Mouse (Mus musculus): ENCODE results near the gene Efna2.
A peak's percentile ranks its signal among the peaks of the same experiment; 100 is the strongest.

The Efna2 gene

GRCm38 (mm10) chr10:80179068-80180051 is at the start of gene Efna2:
Gene Efna2 (plus strand): TSS chr10:80179482.
- peak; percentile 77 for DNase-seq (ENCODE audit: extremely low spot score, low spot score)

- no peak for DNase-seq (ENCODE audit: extremely low spot score, low spot score)
These were observed 49.4 kb upstream of the Efna2 start for GRCm38 (mm10) chr10:80129846-80130245.

- no peak for DNase-seq (ENCODE audit: extremely low spot score, low spot score)
These were observed 48.8 kb upstream of the Efna2 start for GRCm38 (mm10) chr10:80130403-80131031.

DNA sequence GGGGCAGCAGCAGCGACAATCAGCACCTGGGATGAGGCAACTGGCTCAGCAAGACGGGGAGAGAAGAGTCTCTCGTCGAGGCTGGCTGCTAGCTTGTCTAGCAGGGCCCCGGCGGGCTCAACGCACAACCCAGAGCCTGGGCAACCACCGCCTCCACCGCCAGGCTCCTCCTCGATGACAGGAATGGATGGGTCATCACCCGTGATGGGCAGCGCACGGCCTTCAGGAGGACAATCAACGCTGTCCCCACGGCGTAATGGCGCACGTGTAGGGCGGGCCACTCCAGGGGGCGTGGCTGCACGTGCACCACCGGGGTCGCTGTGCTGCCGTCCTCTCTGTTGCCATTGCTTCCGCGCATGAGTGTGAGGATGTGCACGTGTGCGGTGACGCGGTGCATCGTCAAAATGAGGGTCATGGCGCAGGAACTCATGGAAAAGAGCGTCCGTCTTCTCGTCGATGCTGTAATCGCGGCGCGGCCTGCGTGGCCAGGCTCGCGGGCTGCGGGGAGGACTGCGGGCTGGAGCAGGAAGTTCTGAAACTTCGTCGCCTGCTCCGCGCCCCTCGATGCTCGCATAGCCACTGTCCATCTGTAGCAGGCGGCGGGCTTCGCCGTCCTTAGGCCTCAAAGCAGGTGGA is 47.8 kb upstream of the Efna2 start:
- DNase-seq (ENCODE audit: extremely low spot score, low spot score) = peak; percentile 61

GRCm38 (mm10) chr10:80131952-80132350 is 47.3 kb upstream of the Efna2 start:
- peak; percentile 50 for DNase-seq (ENCODE audit: extremely low spot score, low spot score)

DNA sequence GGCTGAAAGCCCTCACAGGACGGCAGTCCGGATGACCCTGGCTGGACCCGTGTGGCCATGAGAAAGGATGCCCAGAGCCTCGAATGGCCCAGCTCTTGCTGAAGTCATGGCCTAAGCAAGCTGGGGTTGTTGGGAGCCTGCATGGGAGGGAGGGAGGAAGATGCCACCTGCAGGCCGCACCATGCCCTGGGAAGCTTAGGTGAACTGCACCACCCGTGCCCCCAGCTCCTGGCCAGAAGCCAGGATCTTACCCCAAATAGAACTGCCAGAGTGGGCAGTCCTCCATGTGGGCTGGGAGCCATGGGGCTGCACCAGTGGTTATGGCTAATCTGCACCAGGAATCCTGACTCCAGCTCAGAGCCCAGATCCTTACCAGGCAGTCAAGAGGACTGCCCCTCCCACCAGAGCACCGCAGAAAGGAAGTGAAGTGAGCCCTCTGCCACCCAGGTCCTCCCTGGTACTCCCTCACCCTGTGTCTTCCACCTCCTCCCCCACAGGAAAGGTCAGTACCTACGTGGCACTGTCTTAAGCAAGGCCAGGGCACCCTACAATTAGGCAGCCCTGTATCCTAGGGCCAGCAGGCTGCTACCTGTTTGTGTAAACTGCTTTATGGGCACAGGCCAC is 45.9 kb upstream of the Efna2 start:
- no peak for DNase-seq (ENCODE audit: extremely low spot score, low spot score)

DNA sequence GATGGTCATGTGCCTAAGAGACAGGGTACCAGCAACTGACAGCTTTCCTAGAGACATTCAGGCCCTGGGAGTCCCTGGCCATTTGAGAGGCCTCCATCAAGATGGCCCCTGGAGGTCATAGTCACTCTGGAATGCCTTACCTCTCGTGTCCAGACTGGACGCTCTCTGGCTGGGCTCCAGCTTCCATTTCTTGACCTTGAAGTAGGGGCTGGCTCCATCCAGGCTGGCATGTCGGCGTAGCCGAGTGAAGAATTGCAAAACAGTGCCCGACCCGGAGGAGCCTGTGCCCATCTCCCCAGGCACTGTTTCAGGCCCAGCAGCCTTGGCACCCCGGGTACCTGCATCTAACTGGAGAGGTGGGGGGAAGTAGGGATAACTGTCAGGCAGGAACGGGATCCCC is 44.9 kb upstream of the Efna2 start:
- DNase-seq (ENCODE audit: extremely low spot score, low spot score) = no peak

DNA sequence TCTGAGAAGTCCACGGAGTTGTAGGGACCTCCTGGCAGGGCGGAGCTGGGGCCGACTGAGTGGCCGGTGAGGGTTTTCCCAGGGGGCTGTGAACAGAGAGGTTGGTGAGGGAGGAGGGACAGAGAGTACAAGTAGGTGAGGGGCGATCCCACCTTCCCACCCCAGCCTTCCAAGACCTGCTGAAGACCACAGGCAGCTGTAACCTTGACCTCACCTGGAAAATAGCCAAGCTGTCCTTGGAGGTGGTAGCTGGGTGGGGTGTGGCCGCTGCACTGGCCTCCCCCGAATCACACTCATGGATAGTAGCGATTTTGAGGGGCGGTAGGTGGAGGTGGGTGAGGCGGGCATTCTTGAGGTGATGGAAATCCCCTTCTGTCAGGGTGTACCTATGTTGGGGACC is 44.1 kb upstream of the Efna2 start:
- no peak for DNase-seq (ENCODE audit: extremely low spot score, low spot score)

- DNase-seq (ENCODE audit: extremely low spot score, low spot score) = no peak
These were observed 43.6 kb upstream of the Efna2 start for GRCm38 (mm10) chr10:80135641-80136040.

DNA sequence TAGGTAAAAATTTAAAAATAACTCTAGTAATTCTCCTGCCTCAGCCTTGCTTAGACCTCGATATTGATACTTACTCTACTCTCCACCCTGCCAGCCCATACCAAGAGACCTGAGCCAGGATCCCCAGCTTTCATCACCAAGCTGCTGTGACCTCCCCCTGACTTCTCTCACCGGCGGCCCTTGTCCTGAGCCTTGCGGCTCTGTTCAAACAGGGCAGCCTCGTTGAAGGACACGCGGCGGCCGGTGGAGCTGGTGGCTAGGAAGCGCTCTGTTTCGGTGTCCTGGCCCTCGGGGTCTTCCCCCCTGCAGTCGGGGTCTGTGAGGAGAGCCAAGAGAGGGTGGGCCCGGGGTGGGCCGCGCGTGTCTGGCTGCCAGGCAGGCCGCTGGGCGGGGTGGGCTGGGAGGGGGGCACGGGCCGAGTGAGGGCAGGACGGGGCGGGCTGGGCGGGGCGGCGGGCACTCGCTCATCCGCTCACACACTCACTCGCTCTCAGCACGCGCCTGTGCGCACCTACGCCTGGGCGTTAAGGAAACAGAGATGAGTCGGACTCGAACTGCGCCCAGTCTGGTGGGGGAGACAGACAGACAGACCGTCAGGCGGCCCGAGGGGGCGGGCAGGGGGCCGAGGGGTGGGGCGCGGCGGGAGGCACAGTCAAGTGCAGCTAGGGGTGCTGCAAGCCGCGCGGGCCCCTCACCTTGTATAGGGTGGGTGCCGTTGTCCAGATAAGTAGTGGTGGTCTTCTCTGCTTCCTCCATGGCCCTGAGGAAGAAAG is 42.9 kb upstream of the Efna2 start:
- no peak for DNase-seq (ENCODE audit: extremely low spot score, low spot score)

DNA sequence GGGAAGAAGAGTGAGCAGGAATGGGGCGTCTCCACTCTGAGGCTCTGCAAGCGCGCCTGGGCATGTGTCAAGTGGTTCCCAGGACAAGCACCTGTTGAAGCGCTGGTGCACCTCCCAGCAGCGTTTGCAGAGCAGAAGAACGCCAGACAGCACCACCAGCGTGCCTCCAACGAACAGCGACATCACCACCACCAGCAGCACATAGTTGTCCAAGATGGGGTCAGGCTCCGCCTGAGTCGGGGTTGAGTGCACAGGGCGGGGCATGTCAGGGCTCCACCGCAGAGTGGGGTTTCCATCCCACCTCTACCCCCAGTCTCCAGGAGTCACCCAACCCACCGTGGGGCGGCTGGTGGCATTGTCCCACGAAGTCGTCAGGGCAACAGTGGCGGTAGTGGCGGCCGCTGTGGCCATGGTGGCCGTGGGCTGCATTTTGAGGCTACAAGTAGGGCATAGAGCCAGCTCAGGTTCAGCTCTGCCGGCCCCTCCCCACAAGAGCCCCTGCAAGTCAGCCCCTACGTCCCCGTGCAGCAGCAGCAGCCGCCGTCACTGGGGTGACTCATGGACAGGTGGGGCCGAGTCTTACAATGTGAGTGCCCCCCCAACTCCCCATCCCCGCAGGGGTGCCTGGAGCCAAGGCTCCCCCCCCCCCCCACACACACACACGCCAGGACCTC is 42.2 kb upstream of the Efna2 start:
- DNase-seq (ENCODE audit: extremely low spot score, low spot score) = peak; percentile 39

DNA sequence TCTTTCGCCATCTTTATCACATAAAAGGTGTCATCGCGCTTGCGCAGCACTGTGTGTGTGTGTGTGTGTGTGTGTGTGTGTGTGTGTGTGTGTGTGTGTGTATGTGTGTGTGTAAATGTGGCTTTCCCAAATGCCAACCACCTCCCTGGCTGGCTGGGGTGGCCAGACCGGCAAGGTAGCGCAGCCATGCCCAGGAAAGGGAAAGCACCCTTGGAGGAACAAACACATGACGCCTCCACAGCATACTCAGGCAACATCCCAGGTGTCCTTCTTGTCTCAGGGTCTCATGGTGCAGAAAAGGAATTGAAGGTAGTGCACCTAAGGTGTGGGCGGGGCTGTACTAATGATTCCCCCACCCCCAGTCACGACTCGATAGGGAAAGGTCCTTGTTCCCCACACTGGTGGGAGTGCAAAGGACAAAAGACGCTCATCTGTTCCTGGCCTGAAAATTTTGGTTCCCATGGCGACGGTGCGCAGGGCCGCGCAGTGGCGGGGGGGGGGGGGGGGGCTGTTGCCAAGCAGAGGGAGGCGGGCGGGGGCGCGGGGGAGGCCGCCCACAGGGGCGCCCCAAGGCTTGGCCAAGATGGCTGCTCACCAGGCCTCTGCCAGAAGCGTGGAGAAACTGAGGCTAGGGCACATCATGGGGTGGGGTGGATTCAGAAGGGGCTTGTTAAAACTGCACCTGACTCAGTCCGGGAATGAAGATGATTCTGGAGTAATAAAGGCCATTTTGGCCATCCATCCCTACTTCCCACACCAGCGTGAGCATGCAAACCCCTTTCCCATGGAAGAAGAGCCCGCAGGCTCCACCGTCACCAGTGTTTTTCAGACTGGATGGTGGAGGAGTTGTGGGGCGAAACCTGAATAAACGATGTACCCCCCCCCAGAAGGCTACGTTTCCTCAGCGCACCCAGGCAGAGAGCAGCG is 41.4 kb upstream of the Efna2 start:
- DNase-seq (ENCODE audit: extremely low spot score, low spot score) = peak; percentile 50

DNA sequence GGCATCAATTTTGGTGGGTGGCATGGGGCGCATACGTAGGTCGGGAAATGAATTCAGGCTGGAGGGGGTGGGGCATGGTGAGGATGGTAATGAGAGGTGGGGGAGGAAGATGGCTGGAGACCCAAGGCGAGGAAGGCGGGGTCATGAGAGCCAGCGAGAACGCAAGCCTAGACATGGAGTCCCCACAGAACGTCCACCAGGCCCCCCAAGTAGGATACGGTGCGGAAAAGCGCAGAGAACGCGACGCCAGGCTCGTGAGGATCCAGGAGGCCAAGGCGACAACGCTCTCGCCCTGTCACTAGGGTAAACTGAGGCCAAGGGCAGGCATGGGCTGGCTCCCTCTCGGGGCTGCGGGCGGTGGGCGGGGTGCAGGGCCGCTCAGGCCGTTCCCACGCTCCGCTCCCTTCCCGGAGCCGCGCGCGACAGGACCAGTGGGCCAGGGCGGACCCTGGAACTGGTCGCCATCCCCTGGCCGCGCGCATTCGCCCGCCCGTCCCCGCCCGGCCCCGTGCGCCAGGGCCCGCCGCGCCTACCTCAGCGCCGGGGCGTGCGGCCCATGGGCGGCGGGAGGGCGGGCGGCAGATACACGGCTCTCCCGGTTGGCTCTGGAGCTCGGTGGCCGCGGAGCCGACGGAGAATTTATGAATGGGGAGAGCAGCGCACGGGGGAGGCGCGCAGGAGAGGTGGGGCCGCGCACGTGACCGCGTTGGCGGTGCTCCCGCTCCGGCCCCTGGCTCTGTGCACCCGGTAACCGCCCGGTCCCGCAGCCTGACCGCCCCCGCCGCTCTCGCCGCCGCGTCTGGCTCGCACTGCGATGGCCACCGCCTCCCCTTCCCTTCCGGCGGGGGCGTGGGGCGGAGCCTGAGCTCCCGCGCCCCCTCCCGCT is 40.5 kb upstream of the Efna2 start, which contains the start of gene Atp5d:
TSS of gene Atp5d (plus strand) at position 80 of the 886 bp plus-strand sequence.
- peak; percentile 61 for DNase-seq (ENCODE audit: extremely low spot score, low spot score)

DNA sequence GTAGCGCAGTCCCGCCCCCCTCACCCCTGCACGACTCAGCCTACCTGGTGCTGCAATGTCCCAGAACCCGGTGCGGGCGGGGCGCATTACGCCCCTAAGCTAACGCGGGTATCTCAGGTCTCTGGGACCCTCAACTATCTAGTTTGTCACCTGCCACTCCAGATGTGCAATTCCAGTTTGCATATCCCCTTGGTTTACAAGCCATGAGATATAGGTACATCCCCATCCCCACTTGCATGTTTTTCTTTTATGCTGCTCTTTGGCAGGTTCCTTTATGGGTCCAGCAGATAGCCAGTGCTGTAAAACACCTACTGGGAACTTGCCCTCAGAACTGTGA is 39.9 kb upstream of the Efna2 start:
- no peak for DNase-seq (ENCODE audit: extremely low spot score, low spot score)

DNA sequence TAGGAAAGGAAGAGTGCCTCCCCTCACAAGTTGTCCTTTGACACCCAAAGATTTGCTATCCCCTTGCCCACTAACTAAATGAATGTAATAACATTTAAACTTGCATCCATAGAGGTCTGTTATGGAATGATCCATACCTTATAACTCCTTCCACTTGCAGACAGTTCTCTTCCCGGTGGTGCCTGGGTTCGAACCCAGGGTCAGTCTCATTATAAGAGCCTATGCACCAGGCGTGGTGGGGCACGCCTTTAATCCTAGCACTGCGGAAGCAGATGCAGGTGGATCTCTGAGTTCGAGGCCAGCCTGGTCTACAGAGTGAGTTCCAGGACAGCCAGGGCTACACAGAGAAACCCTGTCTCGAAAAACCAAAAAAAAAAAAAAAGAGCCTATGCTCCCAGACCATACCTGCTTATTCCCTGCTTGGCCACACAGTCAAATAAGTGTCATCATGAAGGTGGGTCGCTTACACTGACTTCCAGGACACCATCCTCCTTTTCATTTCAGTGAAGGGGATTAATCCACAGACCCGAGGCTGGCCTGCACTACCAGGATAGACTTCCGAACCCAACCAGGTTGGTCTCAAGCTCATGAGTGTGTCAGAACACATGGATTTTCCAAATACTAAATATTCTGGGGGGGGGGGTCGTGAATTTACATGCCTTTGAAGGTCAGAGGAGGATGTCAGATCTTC is 39.2 kb upstream of the Efna2 start:
- DNase-seq (ENCODE audit: extremely low spot score, low spot score) = no peak

DNA sequence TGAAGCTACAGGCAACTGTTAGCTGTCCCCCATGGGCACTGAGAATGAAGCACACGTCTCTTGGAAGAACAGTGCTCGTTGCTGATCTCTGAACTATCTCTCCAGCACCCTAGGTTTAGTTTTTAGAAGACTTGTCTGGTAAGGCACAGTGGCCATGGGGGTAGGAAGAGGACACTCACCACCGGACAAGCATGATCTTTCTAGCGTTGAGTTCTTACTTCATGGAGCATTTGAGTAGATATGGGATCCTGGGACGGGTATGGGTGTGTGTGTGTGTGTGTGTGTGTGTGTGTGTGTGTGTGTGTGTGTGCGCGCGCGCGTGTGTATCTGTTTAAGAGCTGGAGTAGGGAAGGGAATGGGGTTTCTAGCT is 38.6 kb upstream of the Efna2 start, which contains the start of gene Cbarp:
TSS of gene Cbarp (minus strand) at position 170 of the 370 bp plus-strand sequence.
- no peak for DNase-seq (ENCODE audit: extremely low spot score, low spot score)

GRCm38 (mm10) chr10:80141243-80141642 is 38.0 kb upstream of the Efna2 start:
- DNase-seq (ENCODE audit: extremely low spot score, low spot score) = peak; percentile 89

Measured in neural tube, embryonic 10.5 days (tissue).